ENCODE assay signal across 24 mouse cellular contexts in genomic region chr19:45010646-45011045, GRCm38 (mm10). TPM values are rescaled to one million over a fixed set of nuclear protein-coding genes. Genes with fewer than 3 reads are reported as not detected.
DNase-seq lines count a peak whose midpoint lies in the region; ATAC-seq and TF ChIP-seq lines count a peak whose summit lies in the region.
"Had no signal": no experiment of that assay in that cellular context is flagged by ENCODE, and none has a peak within 500 bp of the region (broad histone marks: within the 10 kb centered on the region; RNA-seq: fewer than 3 reads in every experiment).

No protein-coding gene starts in this region.

- no peaks in the 10 kb centered on the region for H3K27me3 ChIP-seq in myocyte (ENCODE audit: control insufficient read depth, insufficient read depth, insufficient read length)
- 0 out of 2 replicates have a peak, but pooled peaks cover 3% of the 10 kb centered on the region for H3K27me3 ChIP-seq in midbrain, embryonic 15.5 days (replicated peaks)
- H3K27me3 ChIP-seq: embryonic facial prominence, embryonic 12.5 days; forebrain, embryonic 12.5 days; heart, embryonic 12.5 days; heart, embryonic 15.5 days; hindbrain, embryonic 15.5 days had no signal

- peak overlapping the region; percentile 34 for H3K4me2 ChIP-seq in myocyte (ENCODE audit: low read depth)
- H3K4me2 ChIP-seq in midbrain, embryonic 15.5 days, result no peak overlapping the region
- H3K4me2 ChIP-seq: embryonic facial prominence, embryonic 12.5 days; forebrain, embryonic 12.5 days; heart, embryonic 12.5 days; heart, embryonic 15.5 days; hindbrain, embryonic 12.5 days; hindbrain, embryonic 15.5 days had no signal

- peak; percentile 70 for DNase-seq in adrenal gland, adult 8-10 months
- no peak for DNase-seq in adrenal gland, adult 18-20 months (ENCODE audit: low spot score in 2 of 2)
- peak; percentile 70 for DNase-seq in 3T3-L1 (ENCODE audit: low read depth, low spot score)
- DNase-seq in adrenal gland, postnatal 10 days, result peak; percentile 43
- DNase-seq: cerebellum, adult 11-12 months; cerebellum, adult 9-10 months; cerebellum, postnatal 14 days; gastrocnemius, postnatal 25 days; heart, adult 18-20 months; heart, postnatal 10 days; kidney, adult 2 months had no signal

- H3K36me3 ChIP-seq in myocyte (ENCODE audit: control insufficient read depth, insufficient read depth), result no peaks in the 10 kb centered on the region
- peaks cover 7% of the 10 kb centered on the region; the same call in 1 of the 2 replicates for H3K36me3 ChIP-seq in midbrain, embryonic 15.5 days (replicated peaks)

- no peak overlapping the region for H3K4me3 ChIP-seq in myocyte
- H3K4me3 ChIP-seq in midbrain, embryonic 15.5 days, result no peak overlapping the region
- H3K4me3 ChIP-seq: embryonic facial prominence, embryonic 12.5 days; erythroblast, embryonic 14.5 days; forebrain, embryonic 12.5 days; heart, embryonic 12.5 days; heart, embryonic 15.5 days; hindbrain, embryonic 12.5 days; hindbrain, embryonic 15.5 days had no signal

- H3ac ChIP-seq in myocyte (ENCODE audit: control insufficient read depth, insufficient read length), result no peak overlapping the region

- no peaks in the 10 kb centered on the region for H3K9me3 ChIP-seq in midbrain, embryonic 15.5 days
- H3K9me3 ChIP-seq: embryonic facial prominence, embryonic 12.5 days; forebrain, embryonic 12.5 days; heart, embryonic 12.5 days; heart, embryonic 15.5 days; hindbrain, embryonic 12.5 days; hindbrain, embryonic 15.5 days had no signal

- no peak overlapping the region for H3K9ac ChIP-seq in midbrain, embryonic 15.5 days
- H3K9ac ChIP-seq: embryonic facial prominence, embryonic 12.5 days; forebrain, embryonic 12.5 days; heart, embryonic 12.5 days; heart, embryonic 15.5 days; hindbrain, embryonic 12.5 days; hindbrain, embryonic 15.5 days had no signal

- H3K4me1 ChIP-seq in midbrain, embryonic 15.5 days, result peaks cover 39% of the 10 kb centered on the region

- no peak for TF ChIP-seq POLR2A in myocyte (IDR thresholded peaks at IDR 0.05; ENCODE audit: insufficient read length, low read depth)

- H3K79me2 ChIP-seq in myocyte (ENCODE audit: control insufficient read depth, insufficient read depth), result peaks cover 18% of the 10 kb centered on the region

- WGBS in midbrain, embryonic 15.5 days, result 89% methylated on average over 4 of the region's 4 CpGs

- ATAC-seq in midbrain, embryonic 15.5 days (replicated peaks), result no peak
- ATAC-seq: activated CD4-positive, CD25-positive, alpha-beta regulatory T cell, adult 4 months; forebrain, embryonic 16.5 days; intestine, postnatal 0 days had no signal

- H3K27ac ChIP-seq in midbrain, embryonic 15.5 days, result no peak overlapping the region
- H3K27ac ChIP-seq: embryonic facial prominence, embryonic 12.5 days; forebrain, embryonic 12.5 days; heart, embryonic 15.5 days; hindbrain, embryonic 12.5 days; hindbrain, embryonic 15.5 days had no signal

TF ChIP-seq in myocyte, 11 proteins besides CTCF, POLR2A, EP300 and RAD21:
- TF ChIP-seq REST (IDR thresholded peaks at IDR 0.05; ENCODE audit: insufficient read depth, insufficient read length), result no peak
- TF ChIP-seq MYOD1 (IDR thresholded peaks at IDR 0.05; ENCODE audit: control insufficient read depth in 1 of 3, insufficient read length in 2 of 3, low read depth in 2 of 3), result peak in 1 of 3 experiments; percentile 17

RNA-seq across cellular contexts. Expression of gene Lzts2, which starts 3.6 kb away (rescaled TPM):
- 100 to 1,000 TPM; 100 to 121 (median 110) TPM for total RNA-seq in adrenal gland, adult 8-10 months (2022)
- 10 to 100 TPM; 70.6 to 72.7 TPM for total RNA-seq in adrenal gland, adult 18-20 months (2021)
- 10 to 100 TPM; 63.1 to 77.8 TPM for total RNA-seq in adrenal gland, postnatal 10 days (2021)
- 66.1 TPM for polyA plus RNA-seq in myocyte (2012; fragmentation: generic; extraction: Trizol)
- polyA plus RNA-seq in midbrain, embryonic 15.5 days (2015; fragmentation: Nextera tagmentation; extraction: Ambion mirVana), result 25.2 and 28.6 TPM in 2 replicates

RNA-seq across cellular contexts. Expression of gene Mrpl43, which starts 4.4 kb away (rescaled TPM):
- 10 to 100 TPM; 44.2 to 57.9 (median 48.4) TPM for total RNA-seq in adrenal gland, adult 8-10 months (2022)
- total RNA-seq in adrenal gland, adult 18-20 months (2021), result 10 to 100 TPM; 45.2 to 48.3 TPM
- 10 to 100 TPM; 50.0 to 58.3 TPM for total RNA-seq in adrenal gland, postnatal 10 days (2021)
- polyA plus RNA-seq in myocyte (2012; fragmentation: generic; extraction: Trizol), result 81.3 TPM
- polyA plus RNA-seq in midbrain, embryonic 15.5 days (2015; fragmentation: Nextera tagmentation; extraction: Ambion mirVana), result 86.9 and 88.0 TPM in 2 replicates

RNA-seq across cellular contexts. Expression of gene Twnk, which starts 5.2 kb away (rescaled TPM):
- total RNA-seq in adrenal gland, adult 8-10 months (2022), result 10 to 100 TPM; 34.8 to 40.2 (median 37.5) TPM
- total RNA-seq in adrenal gland, adult 18-20 months (2021), result 10 to 100 TPM; 24.7 to 30.5 TPM
- total RNA-seq in adrenal gland, postnatal 10 days (2021), result 10 to 100 TPM; 26.2 to 29.5 TPM
- 13.5 TPM for polyA plus RNA-seq in myocyte (2012; fragmentation: generic; extraction: Trizol)
- 15.9 and 17.2 TPM in 2 replicates for polyA plus RNA-seq in midbrain, embryonic 15.5 days (2015; fragmentation: Nextera tagmentation; extraction: Ambion mirVana)

RNA-seq across cellular contexts. Expression of gene Sema4g, which starts 21.7 kb away (rescaled TPM):
- 10 to 100 TPM in 2 of 4 experiments, 1 to 10 TPM in 2; 4.3 to 14.9 (median 10.2) TPM for total RNA-seq in adrenal gland, adult 8-10 months (2022)
- total RNA-seq in adrenal gland, adult 18-20 months (2021), result 1 to 10 TPM; 4.1 to 5.5 TPM
- 10 to 100 TPM; 18.3 to 26.3 TPM for total RNA-seq in adrenal gland, postnatal 10 days (2021)
- polyA plus RNA-seq in myocyte (2012; fragmentation: generic; extraction: Trizol), result 0.43 TPM
- 17.1 and 20.4 TPM in 2 replicates for polyA plus RNA-seq in midbrain, embryonic 15.5 days (2015; fragmentation: Nextera tagmentation; extraction: Ambion mirVana)

RNA-seq across cellular contexts. Expression of gene Pdzd7, which starts 34.9 kb away (rescaled TPM):
- under 1 TPM; 0.12 to 1.00 (median 0.56) TPM for total RNA-seq in adrenal gland, adult 8-10 months (2022)
- under 1 TPM; 0.13 to 0.48 TPM for total RNA-seq in adrenal gland, adult 18-20 months (2021)
- total RNA-seq in adrenal gland, postnatal 10 days (2021), result under 1 TPM; 0.21 to 0.48 TPM
- polyA plus RNA-seq in myocyte (2012; fragmentation: generic; extraction: Trizol), result 5.0 TPM
- polyA plus RNA-seq in midbrain, embryonic 15.5 days (2015; fragmentation: Nextera tagmentation; extraction: Ambion mirVana), result 3.2 and 4.1 TPM in 2 replicates
- total RNA-seq: heart, adult 18-20 months; hematopoietic stem cell, adult 5-6 weeks had no signal
- polyA plus RNA-seq: erythroblast, embryonic 14.5 days had no signal

Comparison
In these comparisons a context has a peak if more than half of its experiments do, and no peak if none do; other contexts are left out.
1. DNase-seq: peak in adrenal gland, adult 8-10 months (single experiment), 3T3-L1 (single experiment) and adrenal gland, postnatal 10 days (single experiment); none in adrenal gland, adult 18-20 months (0 of 2).